Comparison of ENCODE assay signal across 9 mouse cellular contexts in the genomic region with DNA sequence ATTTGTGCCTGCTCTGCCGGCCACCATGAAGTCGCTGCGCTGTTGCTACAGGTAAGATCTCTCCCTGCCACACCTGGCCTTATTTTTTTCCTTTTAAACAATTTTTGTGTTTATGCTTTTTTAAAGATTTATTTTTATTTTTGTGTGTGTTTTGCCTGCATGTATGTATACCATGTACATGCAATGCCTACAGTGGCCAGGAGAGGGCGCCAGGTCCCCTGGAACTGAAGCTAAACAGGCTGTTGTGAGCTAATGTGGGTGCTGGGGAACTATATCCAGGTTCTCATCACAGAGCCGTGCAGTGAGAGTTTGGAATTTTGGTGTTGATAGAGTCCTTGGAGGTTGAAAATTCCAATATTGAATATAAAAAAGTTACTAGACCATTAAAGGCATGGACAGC. TPM values are rescaled to one million over a fixed set of nuclear protein-coding genes. Genes with fewer than 3 reads are reported as not detected.
A peak's percentile ranks its signal among the peaks of the same experiment; 100 is the strongest.
DNase-seq lines count a peak whose midpoint lies in the region; TF ChIP-seq lines count a peak whose summit lies in the region.
"Had no signal": no experiment of that assay in that cellular context is flagged by ENCODE, and none has a peak within 500 bp of the region (broad histone marks: within the 10 kb centered on the region; RNA-seq: fewer than 3 reads in every experiment).

No protein-coding gene starts in this region.

- peak; percentile 76 for TF ChIP-seq CTCF in layer of hippocampus, adult 2 months (conservative IDR thresholded peaks at IDR 0.05)

- no peak overlapping the region for H3K27ac ChIP-seq in layer of hippocampus, adult 2 months
- H3K27ac ChIP-seq: neural tube, embryonic 12.5 days had no signal

- DNase-seq in cerebellum, adult 18-20 months = peak; percentile 16 to 25
- DNase-seq in cerebellum, adult 11-12 months = no peak
- DNase-seq in layer of hippocampus, adult 2 months (ENCODE audit: low spot score in 2 of 2) = no peak
- DNase-seq in layer of hippocampus, postnatal 14 days (ENCODE audit: low spot score in 2 of 2) = no peak
- DNase-seq in ZHBTc4 (ENCODE audit: low read depth, low spot score) = peak; percentile 66
- peak; percentile 71 for DNase-seq in induced T-regulatory cell, adult 2 months (ENCODE audit: low read depth)
- DNase-seq in spleen, postnatal 10 days (ENCODE audit: low spot score in 2 of 2) = peak; percentile 34 to 69
- DNase-seq in urinary bladder, postnatal 36 days (ENCODE audit: low spot score in 2 of 2) = no peak

- no peak overlapping the region for H3K4me3 ChIP-seq in layer of hippocampus, adult 2 months
- H3K4me3 ChIP-seq: neural tube, embryonic 12.5 days had no signal

RNA-seq across cellular contexts. Expression of a gene that starts 18.8 kb away (rescaled TPM):
- 10 to 100 TPM; 71.8 to 72.4 TPM for total RNA-seq in layer of hippocampus, adult 2 months (2021)
- 10 to 100 TPM; 83.5 to 87.2 TPM for total RNA-seq in layer of hippocampus, postnatal 14 days (2021)

RNA-seq across cellular contexts. Expression of a gene that starts 42.5 kb away (rescaled TPM):
- 10 to 100 TPM; 35.8 to 44.2 TPM for total RNA-seq in layer of hippocampus, adult 2 months (2021)
- total RNA-seq in layer of hippocampus, postnatal 14 days (2021) = 10 to 100 TPM; 42.8 to 46.7 TPM

RNA-seq across cellular contexts. Expression of a gene that starts 43.1 kb away (rescaled TPM):
- total RNA-seq in layer of hippocampus, adult 2 months (2021) = under 1 TPM; 0.34 to 0.51 TPM
- under 1 TPM; 0.51 to 0.52 TPM for total RNA-seq in layer of hippocampus, postnatal 14 days (2021)

Comparison
In these comparisons a context has a peak if more than half of its experiments do, and no peak if none do; other contexts are left out.
1. DNase-seq: peak in cerebellum, adult 18-20 months (2 of 2), ZHBTc4 (single experiment), induced T-regulatory cell, adult 2 months (single experiment) and spleen, postnatal 10 days (2 of 2); none in cerebellum, adult 11-12 months (single experiment), layer of hippocampus, adult 2 months (0 of 2), layer of hippocampus, postnatal 14 days (0 of 2) and urinary bladder, postnatal 36 days (0 of 2).